Mouse (Mus musculus): Measurements from ENCODE around the gene Acox3.

DNA sequence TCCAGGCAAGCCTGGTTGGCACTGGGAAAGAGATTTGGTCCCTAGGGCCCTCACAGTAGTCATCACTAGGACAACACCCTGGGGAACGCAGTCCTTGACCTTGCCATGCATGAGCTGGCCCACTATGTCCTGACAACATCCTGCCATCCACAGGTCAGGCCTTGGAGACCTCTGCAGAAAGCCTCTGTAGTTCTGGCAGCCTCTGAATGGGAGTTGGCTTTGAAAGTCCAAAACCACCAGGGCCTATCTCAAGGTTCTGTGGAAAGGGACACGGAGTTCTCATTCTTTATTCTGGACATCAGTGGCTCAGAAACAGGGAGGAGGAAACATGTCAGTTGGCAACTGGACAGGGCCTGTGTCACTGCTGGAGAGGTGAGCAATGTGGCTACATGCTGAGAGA lies 53.2 kb downstream of the Acox3 start:
- TF ChIP-seq CTCF (conservative IDR thresholded peaks at IDR 0.05; ENCODE audit: low read length): no peak
- no peak for TF ChIP-seq POU5F1 (IDR thresholded peaks at IDR 0.05; ENCODE audit: borderline replicate concordance, low read length)
- no peak for TF ChIP-seq NANOG (IDR thresholded peaks at IDR 0.05; ENCODE audit: borderline replicate concordance, low read length)
